Mouse (Mus musculus) embryonic facial prominence, embryonic 13.5 days (tissue): ENCODE results near the gene 0610040J01Rik. TPM values are rescaled to one million over a fixed set of nuclear protein-coding genes. Genes with fewer than 3 reads are reported as not detected.

Experiments
- ATAC-seq: fragments of 200-750 bp; cut with Nextera tagmentation; 2 replicates; pipeline ENCODE4 v1.8.0; 2017; ENCODE audit warnings: low read depth; ENCODE audit not compliant: insufficient number of reproducible peaks, insufficient read depth, low FRiP score, low TSS enrichment
- H3K27ac ChIP-seq: fragments of 300-500 bp; sonication (generic); 2 replicates; pipeline ENCODE4 v1.5.1; 2015; ENCODE audit warnings: moderate library complexity, mild to moderate bottlenecking, inconsistent platforms
- H3K27me3 ChIP-seq: fragments of 300-500 bp; sonication (generic); 2 replicates; pipeline ENCODE4 v1.6.1; 2015; ENCODE audit warnings: mild to moderate bottlenecking, inconsistent platforms
- H3K36me3 ChIP-seq: fragments of 300-500 bp; sonication (generic); 2 replicates; pipeline ENCODE4 v1.6.1; 2015; ENCODE audit warnings: mild to moderate bottlenecking, inconsistent platforms
- H3K4me1 ChIP-seq: fragments of 300-500 bp; sonication (generic); 2 replicates; pipeline ENCODE4 v1.6.1; 2015; ENCODE audit warnings: inconsistent platforms
- H3K4me2 ChIP-seq: fragments of 300-500 bp; sonication (generic); 2 replicates; pipeline ENCODE4 v1.6.1; 2015; ENCODE audit warnings: moderate library complexity, mild to moderate bottlenecking, inconsistent platforms
- H3K4me3 ChIP-seq: fragments of 300-500 bp; sonication (generic); 2 replicates; pipeline ENCODE4 v1.5.1; 2015; ENCODE audit warnings: mild to moderate bottlenecking, inconsistent platforms
- H3K9ac ChIP-seq: fragments of 300-500 bp; sonication (generic); 2 replicates; pipeline ENCODE4 v1.6.1; 2015; ENCODE audit warnings: mild to moderate bottlenecking, inconsistent platforms
- H3K9me3 ChIP-seq: fragments of 300-500 bp; sonication (generic); 2 replicates; pipeline ENCODE4 v1.6.1; 2016; ENCODE audit warnings: inconsistent platforms
- WGBS: fragments of 180-500 bp; shearing (Covaris S2); methylation state at CpG from one replicate; pipeline ENCODE4 v1.1.7; 2015; ENCODE audit warnings: mixed read lengths; 5-methylcytosine and 5-hydroxymethylcytosine counted together
- polyA plus RNA-seq: library from polyadenylated mRNA; unstranded; fragments of >200 nt; fragmentation: Nextera tagmentation; extraction: Ambion mirVana; gene quantifications from 2 replicates; pipeline ENCODE4 v1.2.1, GENCODE M21; 2015

0610040J01Rik gene
- polyA plus RNA-seq, 1 experiment from 2014 or later: 3.2 TPM

DNA sequence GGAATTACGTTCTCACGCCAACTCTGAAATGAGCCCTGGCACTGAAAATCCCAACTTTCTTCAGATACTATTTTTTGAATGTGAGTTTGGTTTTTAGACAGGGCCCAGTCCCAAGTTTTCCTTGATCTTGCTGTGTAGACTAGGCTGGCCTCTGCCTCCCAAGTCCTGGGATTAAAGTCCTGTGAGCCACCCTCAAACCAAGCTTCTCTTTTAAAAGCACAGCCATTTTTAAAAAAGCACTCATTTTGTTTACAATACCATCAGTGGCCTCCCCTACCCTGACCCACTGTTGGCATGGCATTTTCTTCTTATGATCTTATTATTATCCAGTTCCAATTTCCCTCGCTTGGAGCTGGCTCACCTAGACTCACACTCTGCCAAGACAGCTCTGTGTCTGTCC, 22.3 kb downstream of the 0610040J01Rik start:
- ATAC-seq: no peak
- Histone ChIP-seq H3K27me3 (no peaks in the 10 kb centered on the region), H3K9ac (no peak overlapping the region), H3K9me3 (no peaks in the 10 kb centered on the region; the same call in 1 of the 2 replicates), H3K4me1 (no peaks in the 10 kb centered on the region), H3K27ac (no peak overlapping the region), H3K4me3 (no peak overlapping the region), H3K4me2 (no peak overlapping the region), H3K36me3 (no peaks in the 10 kb centered on the region)
- 77% methylated on average over 3 of the region's 3 CpGs for WGBS

DNA sequence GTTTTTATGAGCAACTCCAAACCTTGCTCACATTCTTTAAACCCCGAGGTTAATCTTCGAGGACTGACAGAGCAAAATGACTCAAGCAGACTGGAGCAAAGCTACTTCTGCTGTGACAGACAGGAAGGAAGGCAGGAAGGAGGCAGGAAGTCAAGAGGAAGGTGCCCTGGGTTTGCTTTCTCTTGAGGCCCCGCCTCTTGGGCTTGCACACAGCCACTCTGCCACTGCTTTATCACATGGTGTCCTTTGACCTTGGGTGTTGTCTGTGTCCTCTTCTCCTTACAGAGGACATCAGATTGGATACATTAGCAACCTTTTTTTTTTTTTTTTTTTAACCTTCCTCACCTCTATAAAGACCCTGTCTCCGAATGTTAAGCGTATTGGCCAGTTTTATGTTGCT, 25.0 kb downstream of the 0610040J01Rik start:
- H3K4me2 ChIP-seq: no peak overlapping the region
- 79% methylated on average over 5 of the region's 5 CpGs for WGBS

DNA sequence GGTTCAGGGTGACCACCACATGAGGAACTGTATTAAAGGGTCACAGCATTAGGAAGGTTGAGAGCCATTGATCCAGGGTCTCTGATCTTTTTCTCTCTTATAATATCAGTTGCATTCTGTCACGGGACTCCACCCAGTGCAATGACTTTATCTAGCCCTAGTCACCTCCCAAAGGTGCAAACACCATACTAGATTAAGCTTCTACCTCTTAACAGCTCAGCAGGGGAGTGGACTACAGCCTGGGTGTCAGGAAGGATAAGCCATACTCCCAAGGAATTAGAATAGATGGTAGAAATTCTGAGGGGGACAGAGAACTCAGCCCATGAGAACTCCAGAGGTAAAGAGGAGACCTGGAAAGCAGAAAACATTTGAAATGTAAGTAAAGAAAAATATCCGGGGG, 25.7 kb downstream of the 0610040J01Rik start:
- Histone ChIP-seq H3K9me3 (no peaks in the 10 kb centered on the region; the same call in 1 of the 2 replicates), H3K27me3 (no peaks in the 10 kb centered on the region), H3K27ac (no peak overlapping the region), H3K4me2 (no peak overlapping the region), H3K9ac (no peak overlapping the region), H3K4me1 (peaks cover 6% of the 10 kb centered on the region; the same call in 1 of the 2 replicates), H3K4me3 (no peak overlapping the region), H3K36me3 (no peaks in the 10 kb centered on the region)
- 92% methylated on average over 2 of the region's 2 CpGs for WGBS
- no peak for ATAC-seq

More for the DNA sequence above, 25.0 kb downstream of the 0610040J01Rik start:
- peaks cover 6% of the 10 kb centered on the region; the same call in 1 of the 2 replicates for H3K4me1 ChIP-seq
- no peaks in the 10 kb centered on the region; the same call in 1 of the 2 replicates for H3K9me3 ChIP-seq
- no peaks in the 10 kb centered on the region for H3K27me3 ChIP-seq
- H3K9ac ChIP-seq: no peak overlapping the region
- H3K4me3 ChIP-seq: no peak overlapping the region
- H3K27ac ChIP-seq: no peak overlapping the region
- no peak for ATAC-seq
- H3K36me3 ChIP-seq: no peaks in the 10 kb centered on the region

DNA sequence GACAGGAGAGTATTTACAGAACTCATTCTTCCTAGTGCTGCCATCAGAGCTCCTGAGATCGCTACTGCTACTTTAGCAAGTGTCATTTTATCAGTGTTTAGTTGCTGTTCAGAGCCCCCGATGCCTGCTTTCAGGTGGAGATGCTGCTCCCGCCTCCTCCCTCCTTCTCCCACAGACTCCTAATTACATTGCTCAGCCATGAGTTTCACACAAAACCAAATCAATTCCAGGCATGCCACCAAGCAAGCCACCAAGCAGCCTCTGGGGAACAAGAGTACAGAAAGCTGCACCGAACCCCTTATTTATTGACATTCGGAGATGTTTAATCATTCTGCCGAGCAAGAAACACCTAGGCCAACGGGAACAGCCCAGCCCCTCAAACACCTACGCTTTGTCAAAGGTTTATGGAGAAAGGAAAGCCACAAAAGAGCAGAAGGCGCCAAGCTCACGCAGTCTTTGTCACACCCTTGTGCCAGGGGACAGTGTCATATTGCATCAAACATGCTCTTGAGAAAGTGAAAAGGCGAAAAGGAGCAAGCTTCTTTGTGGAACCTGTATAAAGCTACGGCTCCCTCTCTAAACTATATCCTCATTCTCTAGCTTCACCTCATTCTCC, 27.7 kb downstream of the 0610040J01Rik start:
- H3K9ac ChIP-seq: no peak overlapping the region
- H3K4me1 ChIP-seq: peaks cover 6% of the 10 kb centered on the region; the same call in 1 of the 2 replicates
- WGBS: 60% methylated on average over 12 of the region's 12 CpGs
- peak overlapping the region; percentile 7; the same call in 1 of the 2 replicates for H3K4me2 ChIP-seq
- H3K27ac ChIP-seq: no peak overlapping the region
- no peak for ATAC-seq
- no peaks in the 10 kb centered on the region for H3K36me3 ChIP-seq
- 0 out of 2 replicates have a peak, but pooled peaks cover 1% of the 10 kb centered on the region for H3K9me3 ChIP-seq
- no peak overlapping the region for H3K4me3 ChIP-seq
- H3K27me3 ChIP-seq: no peaks in the 10 kb centered on the region

DNA sequence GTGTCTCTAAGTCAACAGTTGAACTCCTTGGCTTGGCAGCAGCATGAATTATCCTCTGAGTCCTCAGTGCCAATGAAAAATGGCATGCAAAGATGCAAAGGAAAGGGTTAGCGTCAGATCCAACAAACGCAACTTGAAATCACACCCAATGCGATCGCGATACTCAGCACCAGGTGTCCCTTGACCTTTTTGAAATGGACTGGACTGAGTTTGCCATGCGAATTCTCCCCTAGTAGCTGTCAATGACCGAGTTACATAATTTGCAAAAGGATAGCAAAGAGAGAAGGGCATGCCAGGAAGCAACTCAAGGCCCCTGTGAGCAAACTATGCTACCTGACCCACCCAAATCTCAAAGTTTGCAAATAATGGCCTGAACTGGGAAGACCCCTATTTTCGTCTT, 34.9 kb downstream of the 0610040J01Rik start:
- Histone ChIP-seq H3K36me3 (no peaks in the 10 kb centered on the region), H3K9me3 (0 out of 2 replicates have a peak, but pooled peaks cover 7% of the 10 kb centered on the region), H3K27ac (no peak overlapping the region), H3K27me3 (no peaks in the 10 kb centered on the region), H3K4me3 (no peak overlapping the region), H3K9ac (no peak overlapping the region), H3K4me2 (no peak overlapping the region), H3K4me1 (no peaks in the 10 kb centered on the region)
- no peak for ATAC-seq
- 93% methylated on average over 8 of the region's 8 CpGs for WGBS

DNA sequence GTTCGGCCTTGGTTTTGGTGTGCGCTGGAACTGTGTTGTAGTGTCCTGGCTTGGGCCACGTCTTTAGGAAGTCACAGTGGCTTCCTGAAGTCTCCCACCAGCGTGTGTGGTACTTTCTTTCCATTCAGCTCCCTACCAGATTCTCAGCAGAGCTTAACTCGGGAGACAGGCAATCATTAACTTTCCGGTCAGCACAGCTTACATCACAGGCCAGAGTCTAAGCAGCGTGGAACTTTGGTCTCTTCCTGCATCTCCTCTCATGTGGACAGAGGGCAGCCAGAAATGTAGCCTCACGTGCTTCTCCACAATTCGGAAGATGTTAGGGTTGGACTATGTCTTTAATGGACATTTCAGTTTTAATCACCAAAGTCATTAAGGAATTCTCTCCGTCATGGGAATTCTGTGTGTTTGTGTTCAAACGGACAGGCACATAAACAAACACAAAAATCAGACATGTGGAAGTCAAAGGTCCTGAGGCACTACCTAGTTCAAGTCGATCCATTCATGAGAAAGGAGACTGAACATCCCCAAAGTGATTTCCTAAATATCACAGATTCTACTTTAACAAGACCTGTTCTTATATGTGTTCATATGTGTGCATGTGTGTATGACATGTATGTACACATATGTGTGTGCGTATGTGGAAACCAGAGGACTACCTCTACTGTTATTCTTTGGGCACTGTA, 35.5 kb downstream of the 0610040J01Rik start:
- 0 out of 2 replicates have a peak, but pooled peaks cover 7% of the 10 kb centered on the region for H3K9me3 ChIP-seq
- ATAC-seq: no peak
- H3K9ac ChIP-seq: no peak overlapping the region
- no peak overlapping the region for H3K27ac ChIP-seq
- H3K4me2 ChIP-seq: no peak overlapping the region
- no peaks in the 10 kb centered on the region for H3K27me3 ChIP-seq
- H3K36me3 ChIP-seq: no peaks in the 10 kb centered on the region
- H3K4me1 ChIP-seq: no peaks in the 10 kb centered on the region
- H3K4me3 ChIP-seq: no peak overlapping the region
- WGBS: 89% methylated on average over 13 of the region's 13 CpGs

DNA sequence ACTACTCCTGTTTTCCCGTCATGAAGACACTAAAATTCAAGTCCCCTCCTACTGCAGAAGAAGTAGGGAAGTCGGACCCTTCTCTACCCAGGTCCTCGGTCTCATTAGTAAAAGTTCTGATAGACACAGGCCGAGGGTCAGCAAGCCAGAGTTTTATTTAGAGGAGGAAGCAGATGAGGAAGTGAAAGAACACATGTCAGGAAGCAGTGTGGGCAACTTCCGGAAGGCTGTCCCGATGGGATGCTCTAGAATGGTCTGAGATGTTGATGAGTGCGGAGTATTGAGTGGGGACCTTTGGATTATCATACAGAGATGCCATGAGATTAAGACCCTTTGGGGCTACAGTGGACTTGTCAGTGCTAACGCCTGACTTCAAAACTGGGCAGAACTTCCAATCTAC, 46.7 kb downstream of the 0610040J01Rik start:
- Histone ChIP-seq H3K4me2 (no peak overlapping the region), H3K4me1 (peaks cover 9% of the 10 kb centered on the region), H3K9me3 (no peaks in the 10 kb centered on the region), H3K4me3 (no peak overlapping the region), H3K9ac (no peak overlapping the region), H3K27me3 (no peaks in the 10 kb centered on the region), H3K27ac (no peak overlapping the region), H3K36me3 (no peaks in the 10 kb centered on the region)
- no peak for ATAC-seq
- 89% methylated on average over 8 of the region's 8 CpGs for WGBS

DNA sequence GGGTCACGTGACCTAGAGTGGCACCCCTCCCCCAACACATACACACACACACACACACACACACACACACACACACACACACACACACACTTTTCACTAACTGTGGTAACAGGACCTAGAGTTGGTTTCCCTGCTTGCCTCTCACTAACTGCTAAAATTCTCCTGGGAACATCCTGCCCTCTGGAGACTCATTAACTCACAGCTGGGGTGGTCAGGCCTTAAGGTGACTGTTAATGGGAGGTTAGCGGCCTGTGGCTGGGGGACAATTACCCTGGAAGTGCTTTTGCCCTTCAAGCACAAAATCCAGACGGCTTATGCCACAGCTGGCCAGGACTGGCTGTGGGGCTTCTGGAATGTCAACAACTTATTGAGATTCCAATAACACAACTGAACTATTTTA, 55.3 kb downstream of the 0610040J01Rik start:
- WGBS: 25% methylated on average over 3 of the region's 3 CpGs
- ATAC-seq: no peak
- H3K4me3 ChIP-seq: no peak overlapping the region

DNA sequence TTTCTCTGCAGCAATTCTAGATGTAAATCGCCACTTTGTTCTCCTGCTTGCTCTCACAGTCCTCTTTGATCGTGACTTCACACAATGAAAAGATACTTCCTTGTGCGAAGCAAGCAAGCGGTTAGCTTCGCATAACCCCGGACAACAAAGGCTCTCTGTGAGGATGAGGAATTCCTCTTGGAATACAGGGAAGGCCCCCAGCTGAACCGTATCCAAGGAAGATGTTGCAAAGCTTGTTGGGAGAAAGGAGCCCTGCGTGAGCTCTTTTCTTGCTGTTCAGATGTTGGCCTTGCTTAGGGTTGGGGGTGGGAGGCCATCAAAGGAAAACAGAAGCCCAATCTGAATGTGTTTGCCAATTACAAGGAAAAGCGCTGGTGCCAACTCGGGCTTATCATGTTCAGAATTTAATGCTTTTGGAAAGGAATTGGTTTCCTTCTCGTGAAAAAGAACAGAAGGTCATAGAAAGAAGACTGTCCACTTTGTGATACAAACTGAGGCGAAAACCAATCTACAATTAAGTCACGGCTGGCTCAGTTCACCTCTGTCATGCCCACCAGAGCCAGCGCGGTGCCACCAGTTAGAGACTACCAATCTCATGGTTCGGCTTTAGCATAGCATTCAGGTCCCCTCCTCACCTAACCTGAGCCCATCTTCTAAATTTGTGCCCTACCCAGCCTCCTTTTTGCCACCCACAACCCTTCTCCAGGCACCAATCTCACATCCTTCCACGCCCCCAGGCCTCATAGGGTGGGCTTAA, 60.2 kb downstream of the 0610040J01Rik start:
- Histone ChIP-seq H3K9me3 (no peaks in the 10 kb centered on the region), H3K36me3 (no peaks in the 10 kb centered on the region), H3K27me3 (no peaks in the 10 kb centered on the region), H3K27ac (no peak overlapping the region), H3K4me2 (peak overlapping the region; percentile 2; the same call in 1 of the 2 replicates), H3K4me1 (peaks cover 9% of the 10 kb centered on the region), H3K9ac (no peak overlapping the region), H3K4me3 (no peak overlapping the region)
- 46% methylated on average over 17 of the region's 17 CpGs for WGBS
- ATAC-seq: no peak

More for the DNA sequence above, 55.3 kb downstream of the 0610040J01Rik start:
- Histone ChIP-seq H3K9me3 (no peaks in the 10 kb centered on the region), H3K9ac (no peak overlapping the region), H3K36me3 (no peaks in the 10 kb centered on the region), H3K4me2 (no peak overlapping the region), H3K27me3 (no peaks in the 10 kb centered on the region), H3K27ac (no peak overlapping the region), H3K4me1 (peaks cover 8% of the 10 kb centered on the region)

DNA sequence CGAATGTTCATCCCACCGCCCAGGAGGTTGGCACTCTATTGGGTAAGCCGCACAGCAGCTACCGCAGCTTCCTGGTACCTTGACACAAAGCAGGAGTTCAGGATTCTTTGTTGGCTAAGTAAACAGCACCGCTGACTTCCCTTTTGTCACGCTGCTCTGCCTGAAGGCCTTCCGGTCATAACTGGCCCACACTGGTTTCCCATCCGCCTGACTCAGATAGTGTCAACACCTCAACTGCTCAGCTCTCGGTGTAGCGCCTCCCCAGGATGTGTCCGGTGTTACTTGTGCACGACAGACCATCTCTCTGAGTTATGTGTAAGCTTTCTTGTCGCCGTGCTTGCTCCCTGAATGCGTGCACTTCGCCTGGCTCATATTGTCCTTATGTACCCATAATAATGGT, 62.7 kb downstream of the 0610040J01Rik start:
- no peak overlapping the region for H3K4me2 ChIP-seq
- H3K36me3 ChIP-seq: no peaks in the 10 kb centered on the region
- no peaks in the 10 kb centered on the region for H3K9me3 ChIP-seq
- no peak overlapping the region for H3K27ac ChIP-seq
- H3K9ac ChIP-seq: no peak overlapping the region
- H3K27me3 ChIP-seq: no peaks in the 10 kb centered on the region
- 57% methylated on average over 16 of the region's 16 CpGs for WGBS
- no peak for ATAC-seq
- H3K4me3 ChIP-seq: no peak overlapping the region
- peaks cover 10% of the 10 kb centered on the region for H3K4me1 ChIP-seq

DNA sequence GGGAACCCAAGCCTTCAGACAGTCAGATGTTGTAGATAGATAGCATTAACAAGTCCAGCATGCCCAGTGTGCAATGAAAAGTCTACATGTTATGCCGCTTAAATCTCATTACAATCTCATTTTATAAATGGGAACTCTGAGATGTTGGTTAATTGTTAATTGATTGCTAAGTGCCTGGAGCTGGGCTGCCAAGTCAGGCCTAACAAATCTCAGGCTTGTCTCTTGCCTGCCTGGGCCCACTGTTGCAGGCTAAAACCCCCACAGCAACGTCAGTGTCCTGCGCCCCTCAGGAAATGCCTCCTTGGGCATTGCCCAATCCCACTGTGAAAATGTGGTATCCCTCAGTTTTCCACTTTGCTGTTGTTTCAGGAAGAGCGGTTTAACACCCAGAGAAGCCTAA, 63.9 kb downstream of the 0610040J01Rik start:
- WGBS: 88% methylated on average over 4 of the region's 4 CpGs
- H3K9me3 ChIP-seq: no peaks in the 10 kb centered on the region
- H3K27ac ChIP-seq: no peak overlapping the region
- H3K4me3 ChIP-seq: no peak overlapping the region
- H3K36me3 ChIP-seq: no peaks in the 10 kb centered on the region
- no peaks in the 10 kb centered on the region for H3K27me3 ChIP-seq
- no peak overlapping the region for H3K4me2 ChIP-seq
- no peak overlapping the region for H3K9ac ChIP-seq
- no peak for ATAC-seq
- peaks cover 10% of the 10 kb centered on the region for H3K4me1 ChIP-seq
